Mouse (Mus musculus) CH12.LX (cell line): ENCODE data around the gene Gramd1b. TPM values are rescaled to one million over a fixed set of nuclear protein-coding genes. Genes with fewer than 3 reads are reported as not detected.
A peak's percentile ranks its signal among the peaks of the same experiment; 100 is the strongest.

Experiments
- DNase-seq: peaks from one replicate; pipeline ENCODE4 v3.0.0-alpha.2; 2013; ENCODE audit errors: extremely low read depth
- H3K27ac ChIP-seq: 2 replicates; pipeline ENCODE4 v1.5.1; 2012; ENCODE audit warnings: low read depth, mild to moderate bottlenecking, control low read depth, moderate library complexity; ENCODE audit not compliant: insufficient read depth
- H3K27me3 ChIP-seq: replicated peaks from 2 replicates; pipeline ENCODE3; 2012; ENCODE audit warnings: inconsistent platforms
- H3K36me3 ChIP-seq, 2 experiments: replicated peaks in 1 of 2; 2 replicates each; pipeline versions ENCODE3 to v1.6.1; 2012; ENCODE audit warnings: inconsistent platforms in 1 of 2, low read length in 1 of 2, mild to moderate bottlenecking in 1 of 2, mixed read lengths in 1 of 2, moderate library complexity in 1 of 2; ENCODE audit not compliant: control insufficient read depth in 1 of 2, insufficient read depth in 1 of 2
- H3K4me1 ChIP-seq, 2 experiments: 2 replicates each; pipeline ENCODE4 v1.6.1; 2012; ENCODE audit warnings: inconsistent platforms in 1 of 2, moderate library complexity in 1 of 2; ENCODE audit not compliant: insufficient read depth in 2 of 2, control insufficient read depth in 1 of 2
- H3K4me2 ChIP-seq: 2 replicates; pipeline ENCODE4 v1.6.1; 2012; ENCODE audit warnings: low read depth, mild to moderate bottlenecking, control low read depth; ENCODE audit not compliant: poor library complexity, insufficient read depth, severe bottlenecking
- H3K4me3 ChIP-seq, 3 experiments: fragments of 150-350 bp in 1 of 3; sonication (generic) in 1 of 3; replicated peaks in 1 of 3; 2 replicates each; pipeline versions ENCODE3 to v1.5.1; 2011 to 2012; ENCODE audit warnings: low read depth in 2 of 3, low read length in 2 of 3, mild to moderate bottlenecking in 2 of 3, moderate library complexity in 2 of 3, control low read depth in 1 of 3, improper control_type of control experiment in 1 of 3, inconsistent platforms in 1 of 3, mixed read lengths in 1 of 3; ENCODE audit not compliant: poor library complexity in 1 of 3
- H3K79me2 ChIP-seq: replicated peaks from 2 replicates; pipeline ENCODE4 v1.6.1; 2012; ENCODE audit warnings: mild to moderate bottlenecking, moderate library complexity; ENCODE audit not compliant: control insufficient read depth, poor library complexity, insufficient read depth, severe bottlenecking; ENCODE audit errors: extremely low read depth
- H3K9ac ChIP-seq: 2 replicates; pipeline ENCODE4 v1.6.1; 2012; ENCODE audit warnings: low read depth, mild to moderate bottlenecking, control low read depth, moderate library complexity; ENCODE audit not compliant: insufficient read depth
- H3K9me3 ChIP-seq: replicated peaks from 2 replicates; pipeline ENCODE3; 2012; ENCODE audit warnings: low read length, inconsistent platforms, mixed read lengths
- BHLHE40 ChIP-seq: IDR thresholded peaks from 2 replicates; pipeline ENCODE4 v1.6.1; 2011; ENCODE audit warnings: mild to moderate bottlenecking, low read depth, low read length, improper control_type of control experiment
- CHD1 ChIP-seq: IDR thresholded peaks from 2 replicates; pipeline ENCODE4 v1.6.1; 2012; ENCODE audit warnings: low read depth, low read length, improper control_type of control experiment, inconsistent platforms
- GABPA ChIP-seq: IDR thresholded peaks from 2 replicates; pipeline ENCODE4 v1.6.1; 2012; ENCODE audit warnings: low read depth, low read length, improper control_type of control experiment, inconsistent platforms; ENCODE audit not compliant: insufficient replicate concordance
- HCFC1 ChIP-seq: IDR thresholded peaks from 2 replicates; pipeline ENCODE4 v1.6.1; 2012; ENCODE audit warnings: low read depth, mild to moderate bottlenecking, inconsistent platforms, low read length, improper control_type of control experiment
- IRF4 ChIP-seq: IDR thresholded peaks from 2 replicates; pipeline ENCODE4 v1.6.1; 2014; ENCODE audit warnings: low read depth, mild to moderate bottlenecking, inconsistent platforms, low read length, improper control_type of control experiment
- KAT2A ChIP-seq: IDR thresholded peaks from 2 replicates; pipeline ENCODE4 v1.6.1; 2012; ENCODE audit warnings: low read length, improper control_type of control experiment, inconsistent platforms; ENCODE audit not compliant: insufficient replicate concordance
- MAZ ChIP-seq: IDR thresholded peaks from 2 replicates; pipeline ENCODE4 v1.6.1; 2012; ENCODE audit warnings: low read depth, mild to moderate bottlenecking, inconsistent platforms, low read length, improper control_type of control experiment, moderate library complexity
- MEF2A ChIP-seq: IDR thresholded peaks from 2 replicates; pipeline ENCODE4 v1.6.1; 2014; ENCODE audit warnings: low read depth, mild to moderate bottlenecking, inconsistent platforms, low read length, improper control_type of control experiment, borderline replicate concordance
- MXI1 ChIP-seq: IDR thresholded peaks from 2 replicates; pipeline ENCODE4 v1.6.1; 2011; ENCODE audit warnings: mild to moderate bottlenecking, low read depth, low read length, improper control_type of control experiment
- POLR2A ChIP-seq: IDR thresholded peaks from 2 replicates; pipeline ENCODE4 v1.6.1; 2011; ENCODE audit warnings: low read depth, mild to moderate bottlenecking, improper control_type of control experiment, low read length
- SIN3A ChIP-seq: IDR thresholded peaks from 2 replicates; pipeline ENCODE4 v1.6.1; 2012; ENCODE audit warnings: low read length, improper control_type of control experiment, inconsistent platforms
- SMC3 ChIP-seq: IDR thresholded peaks from 2 replicates; pipeline ENCODE4 v1.6.1; 2011; ENCODE audit warnings: low read depth, low read length, improper control_type of control experiment
- UBTF ChIP-seq: IDR thresholded peaks from 2 replicates; pipeline ENCODE4 v1.6.1; 2012; ENCODE audit warnings: low read depth, mild to moderate bottlenecking, inconsistent platforms, low read length, improper control_type of control experiment, moderate library complexity
- ZKSCAN1 ChIP-seq: IDR thresholded peaks from 2 replicates; pipeline ENCODE4 v1.6.1; 2012; ENCODE audit warnings: low read depth, inconsistent platforms, low read length, improper control_type of control experiment, borderline replicate concordance
- ZNF384 ChIP-seq: IDR thresholded peaks from 2 replicates; pipeline ENCODE4 v1.6.1; 2012; ENCODE audit warnings: low read depth, low read length, improper control_type of control experiment, inconsistent platforms
- dilution Hi-C: fragments of 300-500 bp; cut with MboI; formaldehyde crosslinking; loops from 2 replicates; pipeline ENCODE4 v1.14.3; 2020; ENCODE audit warnings: low sequenced_read_pairs; ENCODE audit not compliant: extremely low pct_unique_long_range_greater_than_20kb, extremely low pct_ligation_motif_present
- in situ Hi-C: fragments of 300-500 bp; cut with MboI; formaldehyde crosslinking; loops from 3 replicates; pipeline ENCODE4 v1.14.3; 2019; ENCODE audit warnings: low sequenced_read_pairs, low pct_ligation_motif_present, low pct_unique_long_range_greater_than_20kb, mixed read lengths
- polyA plus RNA-seq: library from polyadenylated mRNA; unstranded; fragments of >175 nt; gene quantifications from 2 replicates; pipeline ENCODE4 v1.2.1, GENCODE M21; 2012; ENCODE audit warnings: low read depth; ENCODE audit not compliant: insufficient read length
- total RNA-seq, 2 experiments: library from RNA; depleted of rRNA; stranded (reverse); fragments of 300-350 nt in 1 of 2; fragments of >200 nt in 1 of 2; gene quantifications; 2 replicates each; pipeline ENCODE4 v1.2.3; 2012 to 2014

Gene Gramd1b
- total and polyA plus RNA-seq, 3 experiments, result 13.3 to 40.8 (median 16.7) TPM

- in situ Hi-C loops, result no loop called here
- Histone ChIP-seq H3K27ac (no peak overlapping the region), H3K4me2 (no peak overlapping the region), H3K9me3 (no peaks in the 10 kb centered on the region), H3K27me3 (no peaks in the 10 kb centered on the region), H3K79me2 (no peaks in the 10 kb centered on the region), H3K4me1 (peaks cover 15 to 54% of the 10 kb centered on the region in 2 experiments), H3K36me3 (peaks cover 18 to 91% of the 10 kb centered on the region in 2 experiments), H3K9ac (no peak overlapping the region), H3K4me3 (peak overlapping the region in 1 of 3 experiments; percentile 6)
- no peak for DNase-seq
- TF ChIP-seq SIN3A (no peak), KAT2A (no peak), MXI1 (no peak), MEF2A (no peak), SMC3 (no peak), UBTF (no peak), ZNF384 (no peak), HCFC1 (no peak), BHLHE40 (no peak), IRF4 (no peak), POLR2A (no peak)
- dilution Hi-C loops, result no loop called here
Measured at GRCm38 (mm10) chr9:40318771-40319170, 212.4 kb downstream of the Gramd1b start.

- no peaks in the 10 kb centered on the region for H3K79me2 ChIP-seq
- H3K4me1 ChIP-seq, result peaks cover 15 to 56% of the 10 kb centered on the region in 2 experiments
- no peak overlapping the region for H3K9ac ChIP-seq
- TF ChIP-seq MAZ (no peak), CHD1 (no peak), ZKSCAN1 (no peak), GABPA (no peak)
- TF ChIP-seq, all 38 proteins: peak for 0
- Histone ChIP-seq H3K9me3 (no peaks in the 10 kb centered on the region), H3K27me3 (no peaks in the 10 kb centered on the region), H3K4me3 (no peak overlapping the region), H3K27ac (no peak overlapping the region), H3K4me2 (no peak overlapping the region), H3K36me3 (peaks cover 20 to 90% of the 10 kb centered on the region in 2 experiments)
- dilution Hi-C loops, result no loop called here
- in situ Hi-C loops, result no loop called here
- no peak for DNase-seq
Measured at GRCm38 (mm10) chr9:40317735-40318134, 213.4 kb downstream of the Gramd1b start.
